Mouse (Mus musculus) spleen, embryonic (tissue): ENCODE data around the gene Asb10.

Experiments
- CTCF ChIA-PET: fragments of 350-600 bp; sonication (Branson Sonifier 250); formaldehyde crosslinking; loops from one replicate; lab custom pipeline; 2022; lab: Charles Lee

Gene Asb10

DNA sequence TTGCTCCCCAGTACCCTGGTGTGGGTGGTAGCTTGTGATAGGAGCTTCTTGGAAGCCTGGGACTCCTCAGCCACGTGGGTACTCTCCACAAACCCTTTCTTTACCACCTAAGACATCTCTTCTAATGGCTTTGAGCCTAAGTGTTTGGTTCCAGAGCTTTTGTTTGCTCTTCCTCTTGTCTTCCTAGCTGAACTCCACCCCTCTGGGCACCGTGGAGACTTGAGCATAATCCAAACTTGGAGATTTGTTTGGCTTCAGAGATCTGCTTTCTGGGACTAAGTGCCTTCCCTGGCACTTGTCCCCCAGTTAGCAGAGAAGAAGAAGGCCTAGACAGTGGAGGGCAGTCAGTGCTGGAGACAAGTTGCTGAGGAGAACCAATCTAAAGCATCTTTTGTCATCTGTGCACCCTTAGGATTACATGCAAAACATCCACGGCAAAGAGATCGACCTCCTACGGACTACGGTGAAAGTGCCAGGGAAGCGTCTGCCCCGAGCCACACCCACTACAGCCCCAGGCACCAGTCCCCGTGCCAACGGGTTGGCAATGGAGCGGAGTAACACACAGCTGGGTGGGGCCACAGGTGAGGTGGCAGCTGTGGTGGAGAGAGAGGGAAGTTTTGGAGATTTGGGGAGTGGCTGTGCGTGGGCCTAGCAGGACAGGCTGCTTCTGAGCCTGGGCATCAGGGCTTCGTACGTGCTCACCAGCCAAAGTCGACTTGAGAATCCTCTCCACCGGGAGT, 48.1 kb downstream of the Asb10 start:
- CTCF ChIA-PET = no interaction called here

DNA sequence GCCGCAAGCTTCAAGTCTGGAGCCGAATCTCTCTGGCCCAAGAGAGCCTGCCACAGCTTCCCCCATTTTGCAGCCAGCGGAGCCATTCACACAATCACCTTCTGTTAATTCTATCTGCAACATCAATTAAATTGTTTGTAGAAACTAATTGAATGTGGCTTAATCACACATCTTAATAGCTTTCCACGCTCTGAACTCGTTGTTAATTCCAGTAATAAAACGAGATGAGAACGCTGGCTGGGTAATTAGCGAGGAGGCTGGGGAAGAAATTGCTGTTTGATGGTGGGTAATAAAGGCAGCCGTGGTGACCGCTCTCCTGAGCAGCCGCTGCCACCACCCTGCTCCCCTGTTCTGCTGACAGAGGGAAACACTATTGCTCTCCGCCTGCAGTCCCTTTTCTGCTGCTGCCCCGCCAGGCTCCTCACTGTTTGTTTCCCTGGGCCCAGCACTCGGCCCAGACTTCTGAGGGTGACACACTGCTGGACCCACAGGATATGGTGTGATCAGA, 50.3 kb downstream of the Asb10 start:
- CTCF ChIA-PET = no interaction called here

DNA sequence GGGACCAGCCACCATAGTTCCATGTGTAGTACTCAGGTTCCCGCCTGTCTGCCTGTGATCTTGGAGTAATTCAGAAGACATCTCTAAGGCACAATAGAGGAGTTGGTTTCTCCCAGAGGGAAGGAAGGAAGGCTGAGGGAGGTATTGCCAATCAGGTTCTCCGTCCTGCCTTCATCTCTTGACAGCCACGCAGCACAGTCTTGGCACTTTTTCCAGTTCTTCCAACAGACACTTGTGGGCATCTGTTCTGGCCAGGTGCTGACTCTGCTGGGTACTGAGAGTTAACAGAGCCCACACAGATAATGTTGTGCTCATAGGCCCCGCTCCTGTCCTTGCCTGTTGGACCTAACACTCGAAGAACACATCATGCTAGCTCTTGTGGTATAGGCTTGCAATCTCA, 54.0 kb downstream of the Asb10 start:
- CTCF ChIA-PET = no interaction called here

DNA sequence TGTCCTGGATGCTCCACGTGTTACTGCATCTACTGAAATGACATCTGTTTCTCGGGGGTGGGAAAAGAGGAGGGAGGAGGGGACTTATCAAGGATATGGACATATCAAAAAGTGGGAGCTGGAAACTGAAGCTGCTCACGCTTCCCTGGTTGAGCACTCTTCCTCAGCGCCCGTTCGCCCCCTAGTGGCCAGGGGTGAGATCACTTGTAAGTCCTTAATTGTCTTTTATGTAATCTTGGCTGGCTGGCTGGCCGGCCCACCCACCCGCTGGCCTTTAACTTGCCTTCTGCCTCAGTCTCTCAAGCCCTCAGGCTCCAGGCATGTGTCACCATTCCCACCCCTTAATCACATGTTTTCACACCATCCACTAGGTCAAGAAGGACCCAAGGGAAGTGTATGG, 54.7 kb downstream of the Asb10 start:
- CTCF ChIA-PET = interaction anchor here (0.6 kb wide), 1 partner anchor 1097 kb away, joined by 4 read pairs; no protein-coding TSS in a partner anchor

- CTCF ChIA-PET = interaction anchor here (1.0 kb wide), 1 partner anchor 33 kb away, joined by 3 read pairs; the partner anchor contains the start of gene Agap3
Measured at GRCm38 (mm10) chr5:24484963-24485362, 55.8 kb downstream of the Asb10 start.

DNA sequence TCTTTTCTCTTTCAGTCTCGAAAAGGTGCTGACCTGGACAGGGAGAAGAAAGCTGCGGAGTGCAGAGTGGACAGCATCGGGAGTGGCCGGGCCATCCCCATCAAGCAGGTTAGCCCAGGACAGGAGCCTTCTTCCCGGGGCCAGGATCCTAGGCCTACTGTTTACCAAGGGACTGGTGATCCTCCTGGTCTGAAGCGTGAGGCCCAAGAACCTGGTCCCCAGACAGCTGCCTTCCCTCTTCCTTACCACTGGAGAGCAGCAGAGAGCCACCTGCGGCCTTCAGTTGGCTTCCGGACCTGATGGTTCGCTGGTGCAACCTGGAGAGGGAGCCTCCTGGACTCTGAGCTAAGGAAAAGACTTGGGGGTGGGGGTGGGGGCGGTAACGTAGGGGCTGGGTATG, 57.5 kb downstream of the Asb10 start:
- CTCF ChIA-PET = interaction anchor here (0.6 kb wide), 1 partner anchor 372 kb away, joined by 3 read pairs; no protein-coding TSS in a partner anchor
